24 mouse cellular contexts compared by ENCODE assay signal in the genomic region with DNA sequence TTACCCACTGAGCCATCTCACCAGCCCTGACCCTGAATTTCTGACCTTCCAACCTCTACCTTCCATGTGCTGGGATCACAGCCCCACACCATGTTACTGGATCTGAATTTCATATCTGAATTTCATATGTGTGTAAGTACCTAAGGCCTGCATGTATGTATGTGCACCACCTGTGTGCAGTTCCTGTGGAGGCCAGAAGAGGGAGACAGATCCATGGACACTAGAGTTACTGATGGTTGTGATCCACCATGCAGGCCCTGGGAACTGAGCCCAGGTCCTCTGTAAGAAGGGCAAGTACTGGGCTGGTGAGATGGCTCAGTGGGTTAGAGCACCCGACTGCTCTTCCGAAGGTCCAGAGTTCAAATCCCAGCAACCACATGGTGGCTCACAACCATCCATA. TPM values are rescaled to one million over a fixed set of nuclear protein-coding genes. Genes with fewer than 3 reads are reported as not detected.
DNase-seq lines count a peak whose midpoint lies in the region; TF ChIP-seq lines count a peak whose summit lies in the region.
"Had no signal": no experiment of that assay in that cellular context is flagged by ENCODE, and none has a peak within 500 bp of the region (broad histone marks: within the 10 kb centered on the region; RNA-seq: fewer than 3 reads in every experiment).

No protein-coding gene starts in this region.

- TF ChIP-seq CTCF in layer of hippocampus, adult 2 months (conservative IDR thresholded peaks at IDR 0.05): peak; percentile 37

- H3K27ac ChIP-seq in layer of hippocampus, adult 2 months: no peak overlapping the region
- H3K27ac ChIP-seq: embryonic facial prominence, embryonic 15.5 days; heart, embryonic 10.5 days; kidney, embryonic 15.5 days; left cerebral cortex, adult 2 months; lung, embryonic 15.5 days; neural tube, embryonic 15.5 days; stomach, embryonic 15.5 days had no signal

- no peak for DNase-seq in layer of hippocampus, adult 2 months (ENCODE audit: low spot score in 2 of 2)
- DNase-seq in layer of hippocampus, postnatal 36 days: no peak
- DNase-seq in thymus, postnatal 4 days: peak; percentile 34
- DNase-seq in thymus, postnatal 10 days (ENCODE audit: low spot score in 2 of 2): no peak
- peak; percentile 78 for DNase-seq in R1 (ENCODE audit: low read depth, low spot score)
- no peak for DNase-seq in ovary, postnatal 14 days (ENCODE audit: low spot score)
- DNase-seq in cerebellum, adult 9-10 months: no peak
- DNase-seq: adrenal gland, postnatal 14 days; cerebellum, adult 11 months; cerebellum, postnatal 25 days; embryo, embryonic 11 days; heart, postnatal 10 days; left cerebral cortex, postnatal 4 days; midbrain, embryonic 14.5 days; right cerebral cortex, postnatal 25 days; thymus, postnatal 14 days had no signal

- no peak overlapping the region for H3K4me3 ChIP-seq in layer of hippocampus, adult 2 months
- H3K4me3 ChIP-seq: embryonic facial prominence, embryonic 15.5 days; heart, embryonic 10.5 days; kidney, embryonic 15.5 days; left cerebral cortex, adult 2 months; lung, embryonic 15.5 days; myocyte; neural tube, embryonic 15.5 days; stomach, embryonic 15.5 days had no signal

RNA-seq across cellular contexts. Expression of gene B4galt5, which starts 16.1 kb away (rescaled TPM):
- 10 to 100 TPM; 38.1 to 43.9 TPM for total RNA-seq in layer of hippocampus, adult 2 months (2021)
- 10 to 100 TPM; 44.2 to 49.7 TPM for total RNA-seq in layer of hippocampus, postnatal 36 days (2021)

RNA-seq across cellular contexts. Expression of gene Slc9a8, which starts 56.4 kb away (rescaled TPM):
- total RNA-seq in layer of hippocampus, adult 2 months (2021): 10 to 100 TPM; 33.2 to 34.5 TPM
- total RNA-seq in layer of hippocampus, postnatal 36 days (2021): 10 to 100 TPM; 28.3 to 34.1 TPM

Comparison
In these comparisons a context has a peak if more than half of its experiments do, and no peak if none do; other contexts are left out.
1. DNase-seq: peak in thymus, postnatal 4 days (single experiment) and R1 (single experiment); none in layer of hippocampus, adult 2 months (0 of 2), layer of hippocampus, postnatal 36 days (0 of 2), thymus, postnatal 10 days (0 of 2), ovary, postnatal 14 days (single experiment) and cerebellum, adult 9-10 months (single experiment).